Mouse (Mus musculus) intestine, postnatal 0 days (tissue): ENCODE measurements around the gene Dync1i2. TPM values are rescaled to one million over a fixed set of nuclear protein-coding genes. Genes with fewer than 3 reads are reported as not detected.

Experiments used
- ATAC-seq: fragments of 200-750 bp; cut with Nextera tagmentation; 2 replicates; pipeline ENCODE4 v1.8.0; 2017; ENCODE audit warnings: mild to moderate bottlenecking, moderate TSS enrichment, moderate library complexity
- H3K27ac ChIP-seq: fragments of 300-500 bp; sonication (generic); 2 replicates; pipeline ENCODE4 v1.5.1; 2014; ENCODE audit warnings: mild to moderate bottlenecking, low read depth, low read length, moderate library complexity
- H3K27me3 ChIP-seq: fragments of 300-500 bp; sonication (generic); replicated peaks from 2 replicates; pipeline ENCODE4 v1.6.1; 2014; ENCODE audit warnings: low read length, mixed read lengths; ENCODE audit not compliant: control insufficient read depth, insufficient read depth
- H3K36me3 ChIP-seq: fragments of 300-500 bp; sonication (generic); 2 replicates; pipeline ENCODE4 v1.6.1; 2014; ENCODE audit warnings: mild to moderate bottlenecking, moderate library complexity; ENCODE audit not compliant: control insufficient read depth, insufficient read depth
- H3K4me1 ChIP-seq: fragments of 300-500 bp; sonication (generic); replicated peaks from 2 replicates; pipeline ENCODE4 v1.6.1; 2014; ENCODE audit warnings: antibody characterized with exemption, low read length, mixed read lengths; ENCODE audit not compliant: control insufficient read depth, insufficient read depth
- H3K4me2 ChIP-seq: fragments of 300-500 bp; sonication (generic); replicated peaks from 2 replicates; pipeline ENCODE4 v1.6.1; 2014; ENCODE audit warnings: low read depth, mild to moderate bottlenecking, moderate library complexity
- H3K4me3 ChIP-seq: fragments of 300-500 bp; sonication (generic); 2 replicates; pipeline ENCODE4 v1.5.1; 2014; ENCODE audit warnings: low read depth, low read length
- H3K9ac ChIP-seq: fragments of 300-500 bp; sonication (generic); 2 replicates; pipeline ENCODE4 v1.6.1; 2014; ENCODE audit warnings: mild to moderate bottlenecking, low read depth, low read length
- H3K9me3 ChIP-seq: fragments of 300-500 bp; sonication (generic); 2 replicates; pipeline ENCODE4 v1.6.1; 2016; ENCODE audit warnings: mixed run types; ENCODE audit not compliant: control insufficient read depth
- CTCF ChIP-seq: sonication (generic); IDR thresholded peaks from 2 replicates; pipeline ENCODE4 v1.5.1; 2016; ENCODE audit warnings: low read depth, mild to moderate bottlenecking, control low read depth, antibody characterized with exemption, moderate library complexity
- WGBS: fragments of 180-500 bp; shearing (Covaris S2); extraction: QIAGEN DNeasy Blood & Tissue Kit; methylation state at CpG from one replicate; pipeline ENCODE4 v1.1.7; 2014; 5-methylcytosine and 5-hydroxymethylcytosine counted together
- polyA plus RNA-seq: library from polyadenylated mRNA; unstranded; fragments of >200 nt; fragmentation: Nextera tagmentation; extraction: Ambion mirVana; gene quantifications from 2 replicates; pipeline ENCODE4 v1.2.1, GENCODE M21; 2015

Dync1i2 gene
- polyA plus RNA-seq, 1 experiment from 2014 or later: 55.2 TPM

GRCm38 (mm10) chr2:71200485-71200884 lies 11.0 kb upstream of the Dync1i2 start:
- Histone ChIP-seq H3K36me3 (no peaks in the 10 kb centered on the region), H3K9ac (no peak overlapping the region), H3K4me1 (no peaks in the 10 kb centered on the region), H3K9me3 (no peaks in the 10 kb centered on the region), H3K4me3 (no peak overlapping the region), H3K4me2 (no peak overlapping the region), H3K27me3 (no peaks in the 10 kb centered on the region), H3K27ac (no peak overlapping the region)
- 71% methylated on average over 4 of the region's 4 CpGs for WGBS
- TF ChIP-seq CTCF: no peak
- no peak for ATAC-seq

- no peak overlapping the region for H3K9ac ChIP-seq
- 61% methylated on average over 2 of the region's 2 CpGs for WGBS
- H3K36me3 ChIP-seq: no peaks in the 10 kb centered on the region
- no peak for ATAC-seq
- H3K27me3 ChIP-seq: no peaks in the 10 kb centered on the region
- no peaks in the 10 kb centered on the region for H3K4me1 ChIP-seq
- TF ChIP-seq CTCF: no peak
- H3K4me2 ChIP-seq: no peak overlapping the region
- H3K4me3 ChIP-seq: no peak overlapping the region
- H3K27ac ChIP-seq: no peak overlapping the region
- H3K9me3 ChIP-seq: no peaks in the 10 kb centered on the region
Observed at GRCm38 (mm10) chr2:71201886-71202285, 9.6 kb upstream of the Dync1i2 start.

GRCm38 (mm10) chr2:71203819-71204432 lies 7.6 kb upstream of the Dync1i2 start:
- no peak overlapping the region; the same call in 1 of the 2 replicates for H3K4me2 ChIP-seq
- no peaks in the 10 kb centered on the region for H3K4me1 ChIP-seq
- TF ChIP-seq CTCF: no peak
- H3K27ac ChIP-seq: no peak overlapping the region
- no peak overlapping the region for H3K9ac ChIP-seq
- 68% methylated on average over 16 of the region's 16 CpGs for WGBS
- H3K36me3 ChIP-seq: no peaks in the 10 kb centered on the region
- no peak overlapping the region for H3K4me3 ChIP-seq
- no peaks in the 10 kb centered on the region for H3K27me3 ChIP-seq
- no peaks in the 10 kb centered on the region for H3K9me3 ChIP-seq
- ATAC-seq: no peak

- no peaks in the 10 kb centered on the region for H3K9me3 ChIP-seq
- no peak for ATAC-seq
- 61% methylated on average over 5 of the region's 5 CpGs for WGBS
- no peak overlapping the region for H3K27ac ChIP-seq
- H3K4me1 ChIP-seq: peaks cover 3% of the 10 kb centered on the region; the same call in 1 of the 2 replicates
- H3K4me2 ChIP-seq: no peak overlapping the region
- H3K36me3 ChIP-seq: no peaks in the 10 kb centered on the region
- H3K4me3 ChIP-seq: no peak overlapping the region
- H3K9ac ChIP-seq: no peak overlapping the region
- H3K27me3 ChIP-seq: no peaks in the 10 kb centered on the region
- no peak for TF ChIP-seq CTCF
Observed at GRCm38 (mm10) chr2:71209041-71209755, 2.3 kb upstream of the Dync1i2 start.

GRCm38 (mm10) chr2:71211096-71211495 lies 410 bp upstream of the Dync1i2 start:
- 0 out of 2 replicates have a peak, but pooled peaks have one; percentile 4 for TF ChIP-seq CTCF
- no peak overlapping the region for H3K9ac ChIP-seq
- peaks cover 3% of the 10 kb centered on the region; the same call in 1 of the 2 replicates for H3K4me1 ChIP-seq
- no peak for ATAC-seq
- no peaks in the 10 kb centered on the region for H3K9me3 ChIP-seq
- H3K4me2 ChIP-seq: no peak overlapping the region
- 95% methylated on average over 2 of the region's 2 CpGs for WGBS
- H3K27ac ChIP-seq: no peak overlapping the region
- H3K27me3 ChIP-seq: no peaks in the 10 kb centered on the region
- peaks cover 5% of the 10 kb centered on the region; the same call in 1 of the 2 replicates for H3K36me3 ChIP-seq
- no peak overlapping the region for H3K4me3 ChIP-seq

GRCm38 (mm10) chr2:71212360-71212726 lies 837 bp downstream of the Dync1i2 start:
- Histone ChIP-seq H3K27ac (no peak overlapping the region), H3K9ac (peak overlapping the region; percentile 89), H3K4me3 (peak overlapping the region; percentile 91), H3K4me1 (peaks cover 3% of the 10 kb centered on the region; the same call in 1 of the 2 replicates), H3K36me3 (peaks cover 5% of the 10 kb centered on the region; the same call in 1 of the 2 replicates), H3K9me3 (no peaks in the 10 kb centered on the region), H3K4me2 (peak overlapping the region; percentile 66), H3K27me3 (no peaks in the 10 kb centered on the region)
- TF ChIP-seq CTCF: no peak
- 0% methylated on average over 6 of the region's 6 CpGs for WGBS
- ATAC-seq: 0 out of 2 replicates have a peak, but pooled peaks have one; percentile 13
